Mouse (Mus musculus) hematopoietic stem cell, adult 5-6 weeks (primary cell): ENCODE measurements around the gene Lrp8. TPM values are rescaled to one million over a fixed set of nuclear protein-coding genes. Genes with fewer than 3 reads are reported as not detected.
A peak's percentile ranks its signal among the peaks of the same experiment; 100 is the strongest.

Source experiments
- ATAC-seq, 2 experiments: fragments of 125-278 bp in 1 of 2; replicated peaks in 1 of 2; 2 replicates each; pipeline ENCODE4 v1.8.0; 2016 to 2017; ENCODE audit warnings: inconsistent platforms in 2 of 2, mild to moderate bottlenecking in 2 of 2, moderate number of reproducible peaks in 2 of 2, low read depth in 1 of 2, moderate TSS enrichment in 1 of 2; ENCODE audit not compliant: low FRiP score in 2 of 2, poor library complexity in 2 of 2, severe bottlenecking in 2 of 2, insufficient read depth in 1 of 2, low TSS enrichment in 1 of 2
- total RNA-seq: library from RNA; stranded (forward); fragments of 172-1452, 232-1000 nt; gene quantifications from 2 replicates; pipeline ENCODE4 v1.2.3, GENCODE M21; 2017

The Lrp8 gene
- total RNA-seq = 8.1 and 11.5 TPM in 2 replicates

- ATAC-seq = no peak
These were observed at the start of gene Lrp8 for GRCm38 (mm10) chr4:107802185-107802449. Gene Lrp8, plus strand, starts transcription at chr4:107802261.

DNA sequence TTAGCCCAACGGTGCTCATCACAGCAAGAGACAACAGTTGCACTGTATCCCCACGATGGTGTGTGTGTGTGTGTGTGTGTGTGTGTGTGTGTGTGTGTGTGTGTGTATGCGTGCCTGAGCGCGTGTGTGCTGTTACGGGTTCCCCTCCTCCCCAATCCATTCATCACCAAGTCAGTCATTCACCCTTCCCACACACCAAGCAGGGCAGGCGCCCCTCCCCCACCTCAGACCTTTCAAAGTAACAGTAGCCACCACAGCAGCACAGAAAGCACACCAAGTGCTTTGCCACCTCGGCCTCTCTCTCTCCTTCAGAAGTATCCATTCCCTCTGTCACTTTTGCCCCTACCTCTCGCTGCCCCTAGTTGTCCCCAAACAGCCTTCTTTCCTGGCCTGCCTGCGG, 45.8 kb upstream of the Lrp8 start:
- no peak for ATAC-seq

DNA sequence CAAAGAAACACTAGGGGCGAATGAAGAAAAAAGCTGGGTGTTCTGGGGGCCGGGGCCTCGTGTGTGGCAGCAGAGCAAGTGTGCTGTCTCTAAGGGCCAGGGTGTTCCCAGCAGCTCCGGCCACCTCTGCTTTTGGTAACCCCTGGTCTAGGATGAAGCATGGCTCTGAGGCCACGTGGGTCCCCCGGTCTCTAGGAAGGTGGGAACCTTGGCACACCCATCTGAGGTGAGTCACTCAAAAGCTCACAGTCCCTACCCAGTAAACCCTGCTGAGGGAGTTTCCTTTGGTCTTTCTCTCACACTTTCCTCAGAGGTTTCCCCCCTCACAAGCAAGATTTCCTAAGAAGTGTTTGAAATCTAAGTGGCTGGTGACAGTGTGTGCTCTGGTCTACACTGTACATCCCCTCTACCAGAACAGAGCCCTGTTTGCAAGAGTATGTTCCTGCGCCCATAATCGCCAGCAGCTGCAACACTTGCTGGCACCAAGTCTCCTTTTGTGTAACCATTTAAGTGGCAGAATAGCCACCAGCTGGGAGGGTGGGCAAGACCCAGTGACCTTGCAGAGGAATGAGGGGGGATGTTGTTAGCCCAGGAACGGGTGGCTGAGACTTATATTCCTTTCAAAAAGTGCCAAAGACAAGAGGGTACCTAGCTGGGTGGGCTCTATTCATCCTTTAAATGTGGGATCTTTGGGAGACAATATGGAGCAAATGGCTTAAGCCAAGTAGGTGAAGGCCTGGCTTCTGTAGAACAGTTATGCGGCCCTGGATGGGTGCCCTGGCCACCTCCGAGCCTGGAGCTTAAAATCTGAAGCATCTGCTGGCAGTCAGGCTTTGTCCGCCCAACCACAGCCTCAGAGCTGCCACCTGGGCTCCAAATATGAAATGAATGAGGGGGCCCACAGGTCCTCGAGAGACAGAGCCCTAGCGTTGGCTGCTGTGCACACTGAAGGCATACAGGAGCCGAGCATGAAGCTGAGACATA, 44.3 kb upstream of the Lrp8 start:
- no peak for ATAC-seq

DNA sequence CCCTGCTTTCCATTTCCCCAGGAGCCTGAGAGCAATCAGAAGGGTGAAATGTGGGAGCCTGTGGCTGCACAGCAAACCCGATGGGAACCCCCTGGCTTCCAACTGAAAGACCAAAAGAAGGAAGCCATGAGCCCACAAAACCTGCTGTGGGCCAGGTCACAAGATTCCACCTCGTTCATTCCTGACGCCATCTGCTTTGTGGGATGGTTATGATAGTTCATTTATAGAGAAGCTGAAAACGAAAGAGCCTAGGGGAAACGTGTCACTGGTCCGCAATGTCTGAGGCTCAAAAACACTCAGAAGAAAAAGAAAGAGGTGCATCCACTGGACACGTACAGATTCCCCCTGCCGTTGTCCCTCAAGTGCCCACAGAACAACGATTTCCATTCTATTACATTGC, 43.1 kb upstream of the Lrp8 start:
- ATAC-seq = peak; percentile 30 to 33; a peak in 3 of 4 replicates

- ATAC-seq = no peak
These were observed 39.1 kb upstream of the Lrp8 start for GRCm38 (mm10) chr4:107763001-107763400.

GRCm38 (mm10) chr4:107763598-107763997, 38.5 kb upstream of the Lrp8 start:
- no peak for ATAC-seq

- ATAC-seq = no peak
These were observed 36.8 kb upstream of the Lrp8 start for GRCm38 (mm10) chr4:107765196-107765813.

DNA sequence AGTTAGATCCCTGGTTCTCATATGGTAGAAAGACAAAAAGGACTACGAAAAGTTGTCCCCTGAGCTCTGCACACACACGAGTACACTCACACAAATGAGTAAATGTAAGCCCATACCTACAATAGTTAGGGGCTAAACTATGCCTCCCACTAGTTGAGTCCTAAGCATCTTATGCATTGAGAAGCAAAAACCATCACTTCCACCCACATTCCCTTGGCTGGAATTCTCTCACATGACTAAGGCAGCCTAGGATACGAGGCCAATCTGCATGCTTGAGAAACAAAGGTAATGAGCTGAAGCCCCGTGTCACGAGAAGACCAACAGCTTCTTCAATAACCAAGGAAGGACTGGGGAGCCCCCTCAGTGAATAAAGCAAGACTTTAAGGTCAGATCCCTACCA, 35.9 kb upstream of the Lrp8 start:
- ATAC-seq = no peak

DNA sequence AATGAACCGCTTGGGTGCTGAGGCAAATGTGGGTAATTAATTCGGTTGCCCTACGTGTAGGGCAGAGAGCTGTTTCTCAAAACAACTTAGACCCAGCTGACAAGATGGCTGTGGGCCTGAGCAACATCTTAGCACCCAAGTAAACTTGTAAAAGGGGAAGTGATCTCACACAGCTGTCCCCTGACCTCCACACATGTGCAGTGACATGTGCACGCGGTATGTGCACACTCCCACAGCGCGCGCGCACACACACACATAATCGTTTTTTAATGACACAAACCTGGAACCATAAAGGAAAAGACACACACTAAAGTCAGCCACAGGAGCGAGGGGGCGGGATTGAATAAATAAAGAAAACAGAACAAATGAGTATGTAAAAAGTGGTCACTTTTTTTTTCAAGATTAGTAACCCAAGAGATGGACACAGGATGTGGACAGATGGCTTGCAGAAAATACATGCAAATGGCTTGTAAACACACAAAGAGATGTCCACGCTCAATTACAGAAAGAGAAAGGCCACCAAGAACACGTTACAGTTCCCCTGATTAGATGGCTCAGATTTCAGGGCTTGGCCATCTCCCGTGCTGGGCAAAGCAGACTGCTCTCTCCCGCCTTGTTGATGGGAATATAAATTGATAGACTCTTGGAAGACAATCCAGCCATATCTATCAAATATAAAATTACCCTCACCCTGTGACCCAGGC, 29.8 kb upstream of the Lrp8 start:
- ATAC-seq = no peak

DNA sequence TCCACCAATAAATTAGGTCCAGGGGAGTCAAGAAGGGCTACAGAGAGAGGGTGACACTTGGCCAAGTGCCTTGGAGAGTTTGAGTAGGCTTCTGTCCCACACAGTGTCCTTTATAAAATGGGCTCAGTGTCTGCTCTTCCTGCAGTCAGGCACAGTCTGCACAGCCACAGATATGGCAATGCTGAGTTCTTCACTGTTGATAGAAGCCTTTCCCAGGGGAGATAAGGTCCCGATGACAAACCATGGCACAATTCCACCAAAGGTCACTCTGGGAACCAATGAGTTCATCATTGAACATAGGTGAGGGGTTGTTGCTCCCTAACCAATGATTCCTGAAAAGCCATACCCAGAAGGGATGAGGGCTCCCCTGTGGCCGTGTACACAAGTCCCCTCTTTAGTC, 27.2 kb upstream of the Lrp8 start:
- ATAC-seq = no peak

- no peak for ATAC-seq
These were observed 26.4 kb upstream of the Lrp8 start for GRCm38 (mm10) chr4:107775672-107776071.

DNA sequence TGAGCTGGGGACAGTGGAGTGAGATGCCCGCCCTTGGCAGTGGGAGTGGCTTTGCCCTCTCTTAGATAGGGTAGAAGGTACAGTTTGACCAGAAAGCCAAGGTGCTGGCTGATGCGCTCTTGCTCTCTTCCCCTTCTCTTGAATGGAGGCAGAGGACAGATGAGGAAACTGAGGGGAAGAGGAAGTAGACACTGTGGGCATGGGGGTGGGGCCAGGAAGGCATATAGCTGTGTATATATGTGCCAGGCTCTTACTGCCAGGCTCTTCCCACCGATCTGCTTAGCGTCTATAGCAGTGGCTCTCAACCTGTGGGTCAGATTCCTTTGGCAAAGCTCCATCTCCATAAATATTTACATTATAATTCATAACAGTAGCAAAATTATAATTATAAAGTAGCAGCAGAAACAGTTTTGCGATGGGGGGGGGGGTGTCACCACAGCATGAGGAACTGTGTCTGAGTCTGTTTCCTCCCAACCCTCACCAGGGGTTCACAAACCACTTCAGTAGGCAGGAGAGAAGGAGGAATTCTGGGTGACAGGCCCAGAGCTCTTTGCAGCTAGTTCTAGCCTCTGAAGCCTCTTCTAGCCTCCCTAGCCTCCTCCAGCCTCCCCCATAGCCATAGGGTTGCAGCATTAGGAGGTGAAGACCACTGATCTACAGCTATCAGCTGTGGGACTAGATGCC, 24.9 kb upstream of the Lrp8 start:
- ATAC-seq = peak; percentile 60 to 94; a peak in 3 of 4 replicates

DNA sequence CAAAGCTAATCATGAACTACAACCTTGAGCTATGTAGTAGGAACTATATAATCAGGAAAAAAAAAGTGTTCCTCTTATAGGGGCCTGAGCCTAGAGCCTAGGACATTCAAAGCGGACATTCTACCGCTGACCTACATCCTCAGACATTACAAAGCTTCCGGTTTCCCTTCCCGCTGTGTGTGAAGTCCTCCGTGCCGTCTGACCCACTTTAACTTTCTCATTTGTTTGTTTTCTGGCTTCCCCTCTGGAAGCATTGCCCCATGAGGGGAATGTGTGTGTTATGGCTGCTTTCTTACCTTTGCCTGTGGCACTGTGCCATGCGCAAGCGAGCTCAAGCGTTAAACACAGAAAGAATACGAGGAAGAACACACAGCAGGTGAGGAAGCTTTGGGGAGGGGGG, 18.5 kb upstream of the Lrp8 start:
- peak in 1 of 2 experiments; percentile 25; a peak in 1 of 4 replicates for ATAC-seq

GRCm38 (mm10) chr4:107788841-107789240, 13.2 kb upstream of the Lrp8 start:
- no peak for ATAC-seq

DNA sequence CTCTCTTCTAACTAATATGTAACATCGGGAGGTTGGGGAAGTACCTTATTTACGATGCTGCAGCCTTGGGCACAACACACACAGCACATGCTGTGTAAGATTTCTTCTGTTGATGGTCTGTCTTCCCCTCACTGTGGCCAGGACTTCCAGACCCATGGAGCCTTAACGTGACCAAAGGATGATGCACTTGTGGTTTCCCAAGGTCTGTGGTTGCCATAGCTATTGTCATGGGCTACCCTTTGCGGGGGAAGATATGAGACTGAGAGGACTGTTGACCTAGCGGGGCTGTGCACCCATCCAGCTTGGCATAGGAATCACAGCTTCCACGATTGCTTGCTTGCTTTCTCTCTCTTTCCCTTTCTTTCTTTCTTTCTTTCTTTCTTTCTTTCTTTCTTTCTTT, 1.3 kb upstream of the Lrp8 start:
- ATAC-seq = no peak

DNA sequence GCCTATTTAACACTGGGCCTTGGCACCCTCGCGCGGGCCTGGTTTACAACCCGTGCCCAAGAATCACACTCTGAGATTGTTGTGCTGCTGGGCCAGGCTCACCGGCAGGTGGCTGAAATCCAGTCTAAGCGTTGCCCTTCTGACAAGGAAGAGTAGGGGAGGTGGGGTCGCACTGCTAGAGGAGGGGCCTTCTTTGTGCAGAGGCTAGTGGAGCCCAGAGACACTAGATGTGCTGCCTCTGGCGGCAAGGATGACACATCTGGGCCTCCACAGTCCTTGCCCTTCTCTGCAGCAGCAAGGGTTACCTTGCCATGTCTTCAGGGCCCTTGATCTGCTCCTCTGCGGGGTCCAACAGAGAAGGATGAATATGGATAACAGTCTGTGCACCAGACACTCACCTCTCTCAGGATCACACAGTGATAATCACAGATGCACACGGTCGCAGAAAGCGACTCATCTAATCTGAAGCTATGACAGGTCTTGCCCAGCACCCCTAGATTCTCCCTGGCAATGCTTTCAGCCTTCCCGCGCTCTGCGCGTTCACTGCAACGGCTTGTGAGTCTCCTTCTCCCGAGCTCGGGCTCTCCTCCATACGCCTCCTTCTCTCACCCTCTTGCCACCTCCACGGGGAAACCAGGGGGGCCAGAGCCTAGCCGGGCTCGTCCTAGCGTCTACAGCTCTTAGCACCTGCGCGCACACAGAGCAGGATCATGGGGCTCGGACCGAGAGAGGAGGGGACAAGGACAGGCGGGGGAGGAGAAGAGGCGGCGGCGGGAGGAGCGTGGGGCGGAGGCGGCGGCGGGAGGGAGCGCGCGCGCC, 486 bp upstream of the Lrp8 start:
- peak; percentile 24 to 26 for ATAC-seq
